Mouse (Mus musculus): ENCODE measurements at regions not wholly inside any gene's neighbourhood (a gene's known extent, or its start where the extent isn't known, plus 50 kb on each side); places are given as distances from the start of the nearest gene placed in this dataset.

DNA sequence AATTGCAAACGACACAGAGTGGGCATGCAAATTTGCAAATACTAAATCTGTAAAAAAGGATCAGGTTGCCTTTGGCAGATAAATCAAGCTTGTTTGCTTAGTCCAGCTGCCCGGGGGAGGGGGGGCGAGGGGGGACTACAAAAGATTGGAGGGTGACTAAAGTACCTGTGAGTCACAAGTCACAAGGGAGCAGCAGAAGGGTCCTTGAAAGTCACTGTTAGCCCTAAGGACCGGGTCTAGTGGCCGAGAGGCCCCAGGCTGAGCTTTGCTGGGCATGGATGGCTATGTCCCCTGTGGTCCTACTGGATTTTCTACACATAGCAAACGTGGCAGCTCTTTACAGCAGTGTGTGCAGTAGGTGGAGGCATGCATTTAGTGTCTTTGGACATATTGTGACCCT, 118.4 kb upstream of the Pitx1 start:
- TF ChIP-seq CTCF (IDR thresholded peaks at IDR 0.05; ENCODE audit: borderline replicate concordance, extremely low read depth, insufficient read depth, insufficient read length) (no peak), POLR2A (IDR thresholded peaks at IDR 0.05; ENCODE audit: borderline replicate concordance, extremely low read depth, insufficient read depth, insufficient read length, poor library complexity, severe bottlenecking) (no peak)

Data from brain, embryonic 14.5 days (tissue).